Mouse (Mus musculus): ENCODE measurements at regions not wholly inside any gene's neighbourhood (a gene's known extent, or its start where the extent isn't known, plus 50 kb on each side); places are given as distances from the start of the nearest gene placed in this dataset.

- no peak for DNase-seq (ENCODE audit: low spot score in 2 of 2)
Observed at GRCm38 (mm10) chr2:48407876-48408275, 406.0 kb upstream of the Acvr2a start.

- DNase-seq (ENCODE audit: low spot score in 2 of 2): no peak
Observed at GRCm38 (mm10) chr2:48409876-48410275, 404.0 kb upstream of the Acvr2a start.

- DNase-seq (ENCODE audit: low spot score in 2 of 2): no peak
Observed at GRCm38 (mm10) chr2:48411392-48411791, 402.5 kb upstream of the Acvr2a start.

DNA sequence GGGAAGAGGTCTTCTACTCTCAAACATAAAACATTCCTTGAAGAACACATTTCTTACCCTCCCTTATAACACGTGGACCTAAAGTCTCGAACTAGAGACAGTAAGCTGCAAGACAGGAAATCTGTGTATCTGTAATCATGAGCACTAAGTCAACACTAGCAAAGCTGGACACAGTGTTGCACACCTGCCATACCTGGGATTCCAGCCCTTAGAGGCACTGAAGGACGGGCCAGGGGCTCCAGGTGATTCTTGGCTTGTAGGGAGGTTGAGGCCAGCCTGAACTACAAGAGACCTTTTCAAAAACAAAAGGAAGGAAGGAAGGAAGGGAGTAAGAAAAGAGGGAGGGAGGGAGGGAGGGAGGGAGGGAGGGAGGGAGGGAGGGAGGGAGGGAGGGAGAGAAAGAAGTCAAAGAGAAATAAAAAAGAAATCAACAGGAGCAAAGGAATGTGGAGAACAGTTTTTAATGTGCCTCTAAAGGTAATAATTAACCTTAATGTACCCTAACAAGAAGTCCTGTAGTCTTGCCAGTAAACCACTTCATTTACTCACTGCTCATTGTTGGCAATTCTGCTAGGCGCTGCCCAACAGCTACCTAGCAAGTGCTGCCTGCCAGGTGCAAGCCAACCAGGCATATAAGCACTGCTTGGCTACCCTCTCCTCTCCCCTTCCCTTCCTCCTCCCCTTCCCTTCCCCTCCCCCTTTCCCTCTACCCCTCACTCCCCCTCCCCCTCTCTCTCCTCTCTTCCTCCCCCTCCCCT is 401.0 kb upstream of the Acvr2a start:
- DNase-seq (ENCODE audit: low spot score in 2 of 2): no peak

- no peak for DNase-seq (ENCODE audit: low spot score in 2 of 2)
Observed at GRCm38 (mm10) chr2:48414596-48415481, 399.1 kb upstream of the Acvr2a start.

DNA sequence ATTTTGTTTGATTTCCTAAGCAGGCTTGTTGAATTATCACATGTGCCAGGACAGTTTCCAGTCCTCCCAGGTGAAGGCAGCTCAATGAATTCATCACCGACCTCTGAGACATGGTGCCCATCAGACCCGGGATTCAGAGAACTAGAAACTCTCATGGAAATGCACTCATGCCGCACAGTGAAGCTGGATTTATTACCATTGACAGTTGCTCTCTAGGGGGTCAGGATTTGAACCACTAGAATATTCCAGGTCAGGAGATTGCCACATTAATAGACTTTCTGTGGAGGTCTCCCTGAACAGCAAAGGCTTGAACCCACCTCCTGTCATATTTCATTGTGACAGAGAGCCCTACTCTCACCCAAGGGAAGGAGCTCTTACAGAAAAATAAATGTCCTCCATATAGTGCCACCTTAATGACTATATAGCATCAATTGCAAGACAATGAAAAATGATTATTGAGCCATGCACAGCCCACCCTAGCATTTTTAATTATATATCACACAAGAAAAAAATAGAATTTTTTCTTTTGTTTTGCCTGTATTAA is 397.6 kb upstream of the Acvr2a start:
- no peak for DNase-seq (ENCODE audit: low spot score in 2 of 2)

DNA sequence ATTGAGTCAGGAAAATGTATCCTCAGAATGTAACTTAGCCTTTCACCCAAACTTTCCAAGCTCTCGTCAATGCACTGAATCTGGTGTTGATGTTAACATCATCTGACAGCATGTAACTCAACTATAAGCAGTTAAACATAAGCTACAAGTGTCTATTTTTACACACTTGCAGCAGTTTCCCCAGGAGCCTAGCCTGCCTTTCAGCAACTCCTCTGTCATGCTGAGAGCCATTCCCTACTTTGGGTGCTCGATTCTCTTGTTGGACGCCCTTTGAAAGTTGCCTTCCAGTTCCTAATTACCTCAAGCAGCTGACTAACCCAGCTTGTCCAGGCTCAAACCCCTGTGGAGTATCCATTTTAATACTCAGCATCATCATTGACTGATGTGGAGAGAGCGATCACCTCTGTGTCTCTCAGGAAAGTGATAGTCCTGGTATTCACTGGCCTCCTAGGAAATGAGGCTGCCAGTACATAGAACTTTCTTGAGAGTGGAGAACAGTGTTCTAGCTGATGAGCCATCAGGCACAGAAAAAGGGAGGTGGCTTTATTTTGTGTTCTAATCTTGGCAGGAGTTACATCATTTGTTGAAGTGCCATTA is 396.8 kb upstream of the Acvr2a start:
- DNase-seq (ENCODE audit: low spot score in 2 of 2): no peak

GRCm38 (mm10) chr2:48420791-48421190 is 393.1 kb upstream of the Acvr2a start:
- DNase-seq (ENCODE audit: low spot score in 2 of 2): no peak

DNA sequence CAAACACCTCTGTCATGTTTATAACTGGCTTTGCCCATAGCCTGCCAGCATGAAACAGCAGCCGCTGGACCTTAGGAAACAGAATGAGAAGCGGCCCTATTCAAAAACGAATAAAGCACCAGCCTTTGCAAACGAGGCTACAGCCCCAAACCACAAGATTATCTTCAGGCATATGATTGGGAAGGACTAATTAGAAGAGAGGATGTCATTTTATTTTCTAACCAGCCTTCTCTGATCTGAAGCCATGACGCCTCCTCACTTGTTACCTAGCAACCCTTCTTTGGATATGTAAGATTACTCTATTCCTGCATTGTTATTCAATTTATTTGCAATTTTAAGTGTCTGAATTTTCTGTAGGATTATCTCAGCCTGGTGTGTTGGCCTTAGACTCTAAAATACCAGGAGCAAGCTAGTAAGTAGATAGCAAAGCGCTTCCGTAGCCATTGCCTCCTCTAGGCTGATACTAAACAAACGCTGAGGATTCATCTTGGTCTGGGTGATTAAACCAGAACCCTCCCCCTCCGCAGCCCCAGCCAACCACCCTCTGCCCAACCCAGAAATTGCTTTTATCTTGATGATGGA is 390.0 kb upstream of the Acvr2a start:
- DNase-seq (ENCODE audit: low spot score in 2 of 2): no peak

GRCm38 (mm10) chr2:48424562-48424961 is 389.3 kb upstream of the Acvr2a start:
- no peak for DNase-seq (ENCODE audit: low spot score in 2 of 2)

DNA sequence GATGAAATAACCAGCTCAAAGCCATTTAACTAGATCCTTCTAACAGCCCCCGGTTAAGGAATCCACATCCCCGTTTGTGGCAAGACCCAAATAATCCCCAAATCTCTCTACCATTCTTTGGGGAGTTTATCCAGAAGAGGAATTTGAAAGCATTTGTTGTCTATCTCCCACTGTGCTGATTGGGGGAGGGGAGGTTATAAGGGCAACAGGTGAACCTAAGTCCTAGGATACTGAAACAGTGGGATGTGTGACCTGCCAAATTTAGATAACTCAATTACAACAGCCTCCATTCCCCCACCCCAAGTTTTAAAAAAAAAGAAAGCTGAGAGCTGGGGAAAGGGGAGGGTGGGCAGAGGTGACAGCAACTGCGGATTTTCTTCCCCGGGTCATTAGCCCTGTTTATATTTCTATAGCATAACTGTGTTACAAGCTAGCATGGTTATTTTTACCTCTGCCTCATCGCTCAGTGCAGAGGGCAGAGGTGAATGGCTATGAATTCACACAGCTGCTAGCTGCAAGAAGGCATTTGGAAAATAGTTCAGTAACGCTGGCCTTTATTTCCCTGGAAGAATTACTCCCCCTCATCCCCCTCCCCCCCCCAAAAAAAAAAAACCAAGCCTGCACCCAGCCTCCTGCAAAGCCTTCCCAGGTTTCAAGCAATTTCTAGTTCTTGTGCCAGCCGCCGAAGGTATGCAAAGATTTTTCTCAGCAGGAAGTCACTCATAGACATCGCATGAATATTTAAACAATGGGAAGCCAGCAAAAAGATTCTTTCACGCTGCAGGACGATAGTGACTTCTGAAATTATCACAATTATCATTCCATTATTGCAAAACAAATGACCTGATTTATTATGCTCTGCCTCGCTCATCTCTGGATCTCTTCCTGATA is 388.5 kb upstream of the Acvr2a start:
- no peak for DNase-seq (ENCODE audit: low spot score in 2 of 2)

DNA sequence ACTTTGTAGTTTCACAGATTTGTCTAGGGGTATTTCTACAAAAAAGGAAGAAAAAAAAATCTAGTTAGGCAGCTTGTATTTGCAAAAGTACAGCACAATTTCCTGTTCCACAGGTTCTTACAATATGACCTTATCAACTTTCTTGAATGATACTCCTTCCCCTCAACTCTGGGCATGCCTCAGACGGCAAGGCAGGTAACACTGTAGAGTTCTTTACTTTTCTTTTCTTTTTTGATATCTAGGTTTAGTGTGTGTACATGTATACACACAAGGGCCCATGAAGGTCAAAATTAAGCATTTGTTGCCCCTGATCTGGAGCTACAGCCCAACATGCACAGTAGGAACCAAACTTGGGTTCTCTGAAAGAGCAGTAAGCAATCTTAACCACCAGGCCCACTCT is 381.4 kb upstream of the Acvr2a start:
- no peak for DNase-seq (ENCODE audit: low spot score in 2 of 2)

DNA sequence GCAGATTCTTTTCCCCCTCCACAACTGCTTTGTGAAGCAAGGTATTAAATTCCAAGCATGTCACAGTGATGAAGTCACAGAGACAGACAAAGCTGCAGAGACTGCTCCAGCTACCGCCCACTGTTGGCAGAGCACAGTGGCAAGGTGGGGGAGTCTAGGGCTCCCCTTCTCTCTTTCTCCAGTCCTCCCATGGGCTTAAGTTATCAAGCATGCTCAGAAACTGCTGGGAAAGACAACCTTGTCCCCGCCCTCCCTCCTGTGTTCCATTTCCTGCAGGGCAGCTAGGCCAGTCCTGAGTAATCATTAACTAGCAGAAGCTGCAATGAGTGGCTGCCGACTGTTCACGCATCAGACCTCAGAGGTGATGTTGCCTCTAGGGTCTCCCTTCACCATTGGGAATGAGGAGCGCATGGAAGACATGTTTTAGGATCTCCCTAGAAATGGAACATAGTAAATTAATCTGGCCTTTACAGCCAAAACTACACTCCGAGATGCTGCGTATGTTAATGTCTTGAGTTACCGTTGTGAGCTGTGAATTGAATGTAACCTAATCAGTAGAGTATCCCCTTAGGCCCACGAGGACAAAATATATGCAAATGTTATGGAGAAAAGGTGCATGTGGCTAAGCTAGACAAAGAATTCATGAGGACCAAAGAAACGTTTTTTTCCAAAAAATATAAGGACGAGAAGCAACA is 372.5 kb upstream of the Acvr2a start:
- DNase-seq (ENCODE audit: low spot score in 2 of 2): no peak

GRCm38 (mm10) chr2:48441991-48442544 is 371.8 kb upstream of the Acvr2a start:
- DNase-seq (ENCODE audit: low spot score in 2 of 2): no peak

- no peak for DNase-seq (ENCODE audit: low spot score in 2 of 2)
Observed at GRCm38 (mm10) chr2:48445898-48446604, 367.9 kb upstream of the Acvr2a start.

- DNase-seq (ENCODE audit: low spot score in 2 of 2): no peak
Observed at GRCm38 (mm10) chr2:48446617-48447016, 367.3 kb upstream of the Acvr2a start.

DNA sequence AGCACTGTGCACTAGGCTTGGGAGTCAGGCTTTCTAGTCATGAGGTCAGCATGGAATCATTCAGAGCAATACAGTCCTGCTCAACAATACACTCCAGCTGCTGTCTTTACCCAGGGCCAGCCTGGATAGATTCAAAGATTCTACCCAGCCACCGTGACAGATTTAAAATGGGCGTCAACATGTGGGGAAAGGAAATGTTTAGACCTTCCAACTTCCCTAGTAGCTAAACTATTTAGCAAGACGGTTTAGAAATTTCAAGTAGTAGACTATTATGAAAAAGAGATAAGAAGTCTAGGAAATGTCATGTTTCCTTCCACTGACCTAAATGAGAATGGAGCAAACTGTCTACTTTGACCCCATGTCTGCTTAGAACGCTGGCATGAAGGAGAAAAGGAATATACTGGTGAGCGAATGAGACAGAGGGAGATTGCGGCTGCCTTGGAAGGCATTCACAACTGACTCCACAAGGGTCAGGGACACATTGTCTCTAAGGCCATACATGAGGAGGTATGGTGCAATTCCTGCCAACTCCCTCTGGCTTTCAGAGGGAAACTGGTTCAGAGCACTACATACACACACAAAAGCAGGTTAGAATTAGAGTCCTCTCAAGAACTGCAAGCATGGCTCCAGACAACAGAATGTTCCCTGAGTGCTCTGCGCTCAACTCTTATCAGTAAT is 364.6 kb upstream of the Acvr2a start:
- DNase-seq (ENCODE audit: low spot score in 2 of 2): no peak
